Mouse (Mus musculus): ENCODE measurements around the gene 4930524J08Rik. TPM values are rescaled to one million over a fixed set of nuclear protein-coding genes. Genes with fewer than 3 reads are reported as not detected.

The 4930524J08Rik gene
- 1.9 TPM for polyA plus RNA-seq (2015; fragmentation: Illumina TruSeq; extraction: RNeasy Lipid Tissue Mini Kit (QIAGEN cat#74804); ENCODE audit: low read depth, low replicate concordance)

GRCm38 (mm10) chr5:99978699-99979442 is at the start of gene 4930524J08Rik, which contains the start of gene Hnrnpd:
Gene 4930524J08Rik (plus strand): TSS chr5:99979061.
Gene Hnrnpd (minus strand): TSS chr5:99978938.

Other genes with a start within 250 kb of the 4930524J08Rik start
- gene Rasgef1b, start 250.0 kb upstream of the 4930524J08Rik start, polyA plus RNA-seq (2015; fragmentation: Illumina TruSeq; extraction: RNeasy Lipid Tissue Mini Kit (QIAGEN cat#74804); ENCODE audit: low read depth, low replicate concordance), result 49.7 TPM
- gene Vamp9, start 72.8 kb upstream of the 4930524J08Rik start, polyA plus RNA-seq (2015; fragmentation: Illumina TruSeq; extraction: RNeasy Lipid Tissue Mini Kit (QIAGEN cat#74804); ENCODE audit: low read depth, low replicate concordance), result not detected
- gene Hnrnpd, start 123 bp upstream of the 4930524J08Rik start, polyA plus RNA-seq (2015; fragmentation: Illumina TruSeq; extraction: RNeasy Lipid Tissue Mini Kit (QIAGEN cat#74804); ENCODE audit: low read depth, low replicate concordance), result 146 TPM
- gene Hnrnpdl, start 60.6 kb downstream of the 4930524J08Rik start, polyA plus RNA-seq (2015; fragmentation: Illumina TruSeq; extraction: RNeasy Lipid Tissue Mini Kit (QIAGEN cat#74804); ENCODE audit: low read depth, low replicate concordance), result 204 TPM
- 60.1 TPM for gene Enoph1, start 60.9 kb downstream of the 4930524J08Rik start, polyA plus RNA-seq (2015; fragmentation: Illumina TruSeq; extraction: RNeasy Lipid Tissue Mini Kit (QIAGEN cat#74804); ENCODE audit: low read depth, low replicate concordance)
- 37.8 TPM for gene Tmem150c, start 180.7 kb downstream of the 4930524J08Rik start, polyA plus RNA-seq (2015; fragmentation: Illumina TruSeq; extraction: RNeasy Lipid Tissue Mini Kit (QIAGEN cat#74804); ENCODE audit: low read depth, low replicate concordance)